Mouse (Mus musculus) left cerebral cortex, adult 11 months (tissue): ENCODE results near the gene Rasgef1a.

Experiments used
- DNase-seq: peaks from one replicate; pipeline ENCODE4 v3.0.0; 2022; ENCODE audit warnings: low spot score

Gene Rasgef1a

DNA sequence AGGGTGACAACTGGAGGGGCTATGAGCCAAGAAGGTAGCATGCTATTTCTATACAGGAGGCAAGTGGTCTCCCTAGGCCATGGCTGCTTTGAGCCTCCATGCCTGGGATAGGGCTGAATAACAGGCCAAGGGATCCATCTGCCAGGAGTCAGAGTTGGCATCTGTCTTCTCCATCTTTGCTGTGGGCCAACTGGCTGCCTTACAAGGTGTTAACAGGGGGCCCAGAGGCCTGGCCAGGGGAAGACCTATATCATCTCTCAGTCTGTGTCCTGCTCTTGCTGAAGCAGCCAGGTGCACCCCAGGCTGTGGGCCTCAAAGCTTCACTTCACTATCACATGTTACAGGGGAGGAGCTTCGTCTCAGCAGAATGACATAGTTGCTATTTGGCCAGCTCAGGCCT, 60.9 kb downstream of the Rasgef1a start:
- no peak for DNase-seq

DNA sequence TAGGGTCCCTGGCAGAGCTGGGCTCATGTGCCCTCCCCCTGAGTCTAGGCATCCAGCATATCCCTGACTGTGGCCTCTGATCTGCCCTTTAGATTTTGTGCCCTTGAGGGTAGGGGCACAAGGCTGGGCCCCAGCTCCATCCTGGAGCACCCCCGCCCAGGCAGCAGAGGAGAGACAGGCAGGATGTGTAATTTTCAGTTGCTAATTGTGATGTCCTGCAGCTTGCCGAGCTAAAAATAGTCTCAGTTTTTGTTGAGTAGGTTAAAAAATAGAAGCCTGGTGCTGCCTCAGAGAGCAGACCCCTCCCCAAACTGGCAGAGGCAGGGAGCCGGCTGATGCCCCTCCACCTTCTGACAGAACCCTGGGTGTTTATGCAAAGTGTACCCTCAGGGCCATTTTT, 62.9 kb downstream of the Rasgef1a start:
- DNase-seq, result no peak

DNA sequence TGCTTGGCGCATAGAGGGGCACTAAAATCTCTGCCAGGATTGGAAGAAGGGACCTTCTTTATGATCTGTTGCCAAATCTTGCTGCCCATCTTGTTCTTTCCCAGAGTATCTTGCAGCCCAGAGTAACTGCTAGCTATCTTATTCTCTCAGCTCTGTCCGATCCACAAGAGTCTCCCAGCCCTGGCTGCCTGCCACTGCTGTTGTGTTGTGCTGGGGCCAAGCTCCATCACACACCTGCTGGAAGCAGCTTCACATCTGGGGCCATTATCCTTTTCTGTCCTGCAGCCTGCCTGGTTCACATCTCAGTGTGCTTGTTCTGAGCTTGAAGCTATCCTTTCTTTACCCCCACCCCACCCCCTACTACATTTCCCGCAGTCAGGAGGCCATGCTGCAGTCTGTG, 65.0 kb downstream of the Rasgef1a start:
- no peak for DNase-seq

DNA sequence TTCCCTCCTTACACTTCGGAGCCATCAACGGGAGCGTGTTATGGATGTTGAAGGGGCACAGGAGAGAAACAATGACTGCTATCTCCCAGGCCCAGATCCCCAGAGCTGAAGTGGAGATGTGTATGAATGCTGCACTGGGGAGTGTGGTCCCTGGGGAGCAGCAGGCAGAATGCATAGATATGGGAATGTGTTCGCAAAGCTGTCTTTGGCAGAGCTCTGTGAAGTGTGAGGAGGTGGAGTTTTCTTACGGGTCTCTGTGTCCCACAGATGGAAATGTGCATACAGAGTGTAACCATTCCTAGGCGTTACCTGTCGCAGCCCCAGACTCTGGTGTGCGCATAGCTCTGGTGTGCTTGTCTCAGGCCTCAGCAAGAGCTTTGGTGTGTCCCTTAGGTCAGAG, 65.5 kb downstream of the Rasgef1a start:
- no peak for DNase-seq

DNA sequence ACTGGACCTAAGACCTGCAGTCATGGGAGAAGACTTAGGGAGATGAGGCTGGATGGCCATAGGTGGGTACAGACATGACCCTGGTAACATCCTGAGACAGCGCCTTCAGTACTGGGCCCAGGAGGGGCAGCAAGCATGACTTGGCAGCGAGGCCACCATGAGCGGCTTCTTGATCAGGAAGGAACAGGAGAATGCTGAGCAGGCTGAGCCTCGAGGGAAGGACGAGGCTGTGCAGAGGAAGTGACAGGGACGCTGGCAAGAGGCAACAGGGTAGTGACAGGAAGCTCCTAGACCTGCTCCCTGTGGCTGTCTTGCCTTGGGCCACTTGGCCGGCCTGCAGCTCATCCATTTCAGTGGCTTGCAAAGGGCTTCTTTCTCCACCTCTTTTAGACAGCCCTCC, 66.2 kb downstream of the Rasgef1a start:
- DNase-seq, result no peak

DNA sequence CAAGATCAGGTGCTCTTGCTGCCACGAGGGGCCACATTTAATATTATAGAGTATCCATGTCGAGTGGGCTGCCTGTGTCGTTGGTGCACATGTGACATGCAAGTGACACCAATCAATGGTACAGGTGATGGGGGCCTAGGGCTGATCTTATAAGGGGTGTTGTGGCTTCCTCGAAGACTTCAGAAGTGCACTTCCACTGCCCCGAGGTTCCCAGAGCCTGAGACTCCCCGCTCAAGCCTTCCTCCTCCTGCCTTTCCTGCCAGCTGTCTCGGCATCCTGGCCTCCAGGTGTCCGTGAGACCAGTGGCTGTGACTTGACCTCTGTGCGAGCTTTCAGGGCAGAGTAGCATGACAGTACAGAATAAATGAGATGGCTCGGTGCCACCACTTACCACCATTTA, 67.5 kb downstream of the Rasgef1a start:
- no peak for DNase-seq

DNA sequence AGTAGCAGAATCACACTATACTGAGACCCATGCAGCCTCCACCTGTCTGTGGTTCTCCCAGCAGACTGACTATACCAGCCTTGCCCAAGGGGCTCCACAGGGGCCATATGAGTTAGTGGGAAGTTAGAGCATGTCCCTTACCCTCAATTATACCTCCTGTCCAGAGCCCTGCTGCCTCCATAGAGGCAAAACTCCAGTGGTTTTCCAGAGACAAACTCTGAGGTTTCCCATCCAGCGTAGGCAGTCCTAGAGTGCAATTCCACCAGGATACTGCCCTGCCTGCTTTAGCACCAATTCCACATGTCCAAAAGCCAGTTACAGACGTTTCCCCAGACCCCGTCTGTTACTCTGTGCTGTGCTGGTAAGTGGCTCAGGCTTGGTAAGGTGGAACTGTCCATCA, 68.1 kb downstream of the Rasgef1a start:
- no peak for DNase-seq

DNA sequence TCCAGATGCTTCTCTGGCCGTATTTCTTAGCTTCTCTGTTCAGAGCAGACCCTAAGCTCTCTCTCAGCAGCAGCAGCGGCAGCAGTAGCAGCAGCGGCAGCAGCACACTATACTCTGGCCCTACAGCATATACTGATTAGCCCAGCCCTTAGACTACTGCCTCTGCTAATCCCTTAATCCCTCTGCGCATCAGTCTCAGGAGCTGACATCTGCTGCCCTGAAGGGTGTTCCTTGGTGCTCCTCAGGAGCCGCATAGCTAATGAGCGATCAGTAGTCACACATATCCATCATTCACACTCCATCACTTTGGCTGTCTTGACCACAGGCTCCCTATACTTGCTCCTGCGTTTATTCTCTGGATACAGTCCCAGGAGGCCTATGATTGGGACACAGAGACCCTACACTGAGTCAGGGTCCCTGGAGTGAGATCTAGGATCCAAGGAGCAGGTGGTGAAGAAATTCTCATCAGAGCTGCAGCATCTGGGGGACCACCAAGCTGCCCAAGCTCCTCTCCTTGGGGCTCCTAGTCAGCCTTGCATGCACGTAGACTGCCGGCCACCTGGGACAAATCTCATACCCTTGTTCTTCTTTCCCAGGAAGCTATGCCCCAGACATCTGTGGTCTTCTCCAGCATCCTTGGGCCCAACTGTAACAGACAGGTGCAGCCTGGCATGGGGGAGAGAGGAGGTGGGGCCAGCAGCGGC, 68.7 kb downstream of the Rasgef1a start:
- no peak for DNase-seq

DNA sequence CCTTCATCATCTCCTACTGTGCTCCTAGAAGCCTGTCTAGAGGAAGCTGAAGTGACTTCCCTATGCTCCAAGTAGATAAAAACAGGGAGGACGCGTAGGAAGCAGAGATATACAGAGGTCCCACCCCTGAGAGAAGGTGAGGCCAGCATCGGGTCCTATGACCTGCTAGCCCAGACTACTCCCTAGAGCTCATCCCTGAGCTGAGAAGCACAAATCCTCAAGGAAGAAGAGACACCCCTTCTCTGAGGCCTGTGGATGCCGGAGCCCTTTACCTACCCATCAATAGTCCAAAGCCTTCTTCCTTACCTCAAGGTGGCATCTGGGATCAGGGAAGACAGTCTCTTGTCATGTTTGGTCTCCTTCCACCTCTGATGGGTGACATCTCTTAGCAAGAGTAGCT, 69.5 kb downstream of the Rasgef1a start:
- DNase-seq, result no peak

DNA sequence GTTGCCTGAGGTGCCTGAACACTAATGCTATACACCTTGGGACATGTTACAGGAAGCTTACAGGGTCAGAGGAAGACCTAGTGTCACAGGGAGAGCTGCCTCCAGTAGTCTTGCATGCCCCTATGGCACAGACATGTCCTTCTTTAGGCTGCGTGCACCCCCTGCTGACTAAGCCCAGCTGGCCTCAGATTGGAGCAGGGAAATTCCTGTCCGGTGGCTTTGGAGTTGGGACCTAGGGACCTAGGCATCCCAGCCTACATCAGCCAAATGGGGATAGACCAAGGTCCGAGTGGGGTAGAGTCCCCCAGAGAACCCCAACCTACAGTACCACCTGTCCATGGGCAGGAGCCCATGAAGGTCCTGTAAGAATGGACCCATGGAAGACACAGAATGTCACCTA, 71.1 kb downstream of the Rasgef1a start:
- DNase-seq, result no peak

DNA sequence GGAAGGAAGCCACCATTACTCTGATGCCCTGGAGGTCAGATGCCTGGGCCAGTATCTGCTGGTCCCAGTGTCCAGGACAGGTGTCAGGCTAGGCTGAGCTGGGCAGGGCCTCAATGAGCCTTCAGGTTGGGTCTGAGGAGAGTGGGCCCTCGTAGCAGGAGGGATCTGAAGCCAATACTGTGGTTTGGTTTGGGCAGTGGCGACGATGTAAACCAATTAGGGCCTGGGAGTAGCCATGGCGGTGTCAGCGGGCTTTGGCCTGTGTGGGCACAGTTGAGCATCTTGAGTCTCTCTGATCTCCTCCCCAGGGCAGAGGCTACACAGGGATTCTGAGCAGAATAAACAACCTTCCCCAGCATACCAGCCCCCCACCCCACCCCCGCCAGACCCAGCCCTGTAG, 72.4 kb downstream of the Rasgef1a start:
- DNase-seq, result no peak

DNA sequence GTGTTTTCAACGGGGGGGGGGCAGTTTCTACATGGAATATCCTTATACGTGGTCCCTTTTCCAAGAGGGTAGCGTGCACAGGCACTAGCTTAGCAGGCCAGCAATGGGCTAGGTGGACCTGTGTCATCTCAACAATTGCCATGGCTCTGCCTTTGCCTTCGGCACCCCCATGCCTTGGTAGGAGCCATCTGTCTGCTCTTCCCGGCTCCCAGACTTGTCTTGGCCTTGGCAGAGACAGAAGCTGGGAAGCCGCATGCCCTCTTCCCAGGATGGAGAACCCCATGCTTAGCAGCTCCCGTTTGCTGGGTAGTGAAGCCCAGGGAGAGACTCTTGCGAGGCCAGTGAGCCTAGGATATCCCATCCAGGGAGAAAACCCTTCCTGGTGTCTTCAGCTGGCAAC, 73.4 kb downstream of the Rasgef1a start:
- no peak for DNase-seq

DNA sequence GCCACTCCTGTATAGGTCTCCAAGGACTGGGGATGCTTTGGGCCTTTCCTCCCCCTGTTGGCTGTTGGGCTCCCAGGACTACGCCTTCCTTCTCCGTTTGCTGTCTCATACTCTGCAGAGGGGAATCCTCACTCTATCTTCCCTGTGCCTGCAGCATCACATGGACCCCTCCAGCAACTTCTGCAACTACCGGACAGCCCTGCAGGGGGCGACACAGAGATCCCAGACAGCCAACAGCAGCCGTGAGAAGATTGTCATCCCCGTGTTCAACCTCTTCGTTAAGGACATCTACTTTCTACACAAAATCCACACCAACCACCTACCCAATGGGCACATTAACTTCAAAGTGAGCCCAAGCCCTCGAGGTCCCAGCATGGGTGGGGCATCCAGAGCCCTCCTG, 76.7 kb downstream of the Rasgef1a start:
- DNase-seq, result no peak

DNA sequence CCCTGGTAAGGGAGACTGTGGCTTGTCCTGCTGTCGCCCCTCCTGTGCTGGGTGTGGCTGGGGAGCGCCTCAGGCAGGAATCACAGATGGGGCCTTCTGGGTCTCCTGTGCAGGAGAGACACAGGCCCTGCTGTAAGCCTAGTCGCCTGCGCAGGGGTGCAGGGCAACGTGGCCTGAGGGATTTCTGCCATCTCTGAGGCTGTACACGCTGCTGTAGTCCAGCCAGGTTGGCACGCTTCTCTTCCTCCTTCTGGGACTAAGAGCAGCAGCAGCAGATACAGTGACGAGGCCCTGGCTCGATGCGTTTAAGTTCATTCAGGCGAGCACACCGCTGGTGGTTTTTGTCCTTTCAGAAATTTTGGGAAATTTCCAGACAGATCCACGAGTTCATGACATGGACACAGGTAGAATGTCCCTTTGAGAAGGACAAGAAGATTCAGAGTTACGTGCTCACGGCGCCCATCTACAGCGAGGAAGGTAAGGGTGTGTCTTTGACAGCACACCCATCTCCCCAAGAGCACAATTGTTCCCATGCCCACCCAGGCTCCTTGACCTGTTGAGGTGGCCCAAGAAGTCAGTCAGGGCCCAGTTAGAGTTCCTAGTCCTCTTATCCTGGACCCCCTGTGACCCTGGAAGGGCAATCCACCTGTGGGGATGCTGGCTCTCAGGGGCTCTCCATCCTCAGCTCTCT, 77.7 kb downstream of the Rasgef1a start:
- no peak for DNase-seq

DNA sequence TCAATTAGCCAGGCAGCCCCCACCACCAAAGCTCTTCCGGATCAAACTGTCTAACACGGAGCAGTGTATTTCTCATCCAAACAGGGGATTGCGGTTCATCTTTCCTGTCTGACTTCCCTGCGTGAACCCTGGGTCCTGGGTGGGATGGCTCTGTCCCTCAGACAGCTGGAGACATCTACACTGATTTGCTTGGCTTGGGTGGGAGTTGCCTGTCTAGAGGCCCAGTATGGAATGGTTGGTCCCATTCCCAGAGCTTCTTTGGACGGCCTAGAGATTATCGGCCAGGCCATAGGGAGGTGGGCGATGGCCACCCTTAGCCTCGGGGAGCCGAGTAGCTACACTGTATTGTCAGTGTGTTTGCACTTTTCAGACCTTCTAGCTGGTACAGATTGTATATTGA, 79.6 kb downstream of the Rasgef1a start:
- no peak for DNase-seq

DNA sequence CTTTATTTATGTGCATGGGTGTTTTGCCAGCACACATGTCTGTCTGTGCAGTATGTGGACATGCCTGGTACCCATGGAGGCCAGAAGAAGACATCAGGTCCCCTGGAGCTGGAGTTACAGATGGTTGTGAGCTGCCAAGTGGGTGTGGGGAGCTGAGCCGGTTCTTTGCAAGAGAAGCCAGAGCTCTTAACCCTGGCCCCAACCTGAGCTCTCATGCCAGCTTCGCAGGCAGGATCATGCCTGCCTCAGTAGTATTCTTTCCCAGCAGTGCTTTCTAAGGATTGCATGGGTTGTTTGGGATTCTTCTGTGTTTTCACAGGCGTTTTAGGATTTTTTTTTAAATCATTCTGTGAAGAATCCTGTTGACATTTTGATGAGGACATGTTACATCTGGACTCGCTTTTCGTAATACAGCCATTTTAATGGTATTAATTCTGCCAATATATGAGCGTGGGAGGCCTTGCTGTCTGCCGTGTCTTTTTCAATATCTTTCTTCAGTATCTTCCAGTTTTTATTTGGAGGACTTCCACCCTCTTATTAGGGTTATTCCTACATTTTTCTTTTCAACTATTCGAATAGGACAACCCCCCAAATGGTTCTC, 86.6 kb downstream of the Rasgef1a start:
- no peak for DNase-seq

DNA sequence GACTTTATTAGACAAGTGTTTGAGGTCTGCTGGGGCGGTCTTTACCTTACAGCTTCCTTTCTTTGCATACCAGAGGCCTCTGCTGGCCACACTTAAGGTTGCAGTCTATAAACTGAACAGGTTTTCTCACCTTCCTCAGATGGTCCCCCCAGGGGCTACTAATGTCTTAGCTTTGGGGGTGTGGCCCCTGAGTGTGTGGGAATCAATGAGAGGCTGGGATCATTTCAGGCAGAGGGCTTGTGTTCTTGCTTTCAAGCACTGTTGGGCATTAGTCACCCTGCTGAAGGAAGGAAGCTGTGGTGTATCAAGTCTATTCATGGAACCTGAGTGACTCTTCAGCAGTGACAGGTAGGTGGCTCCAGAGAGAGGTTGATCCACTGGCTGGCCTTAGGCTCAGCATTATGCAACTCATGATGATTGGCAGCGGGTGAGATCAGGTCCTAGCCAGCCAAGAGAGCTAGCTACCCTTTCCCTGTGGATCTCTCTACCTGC, 88.1 kb downstream of the Rasgef1a start:
- DNase-seq, result no peak

DNA sequence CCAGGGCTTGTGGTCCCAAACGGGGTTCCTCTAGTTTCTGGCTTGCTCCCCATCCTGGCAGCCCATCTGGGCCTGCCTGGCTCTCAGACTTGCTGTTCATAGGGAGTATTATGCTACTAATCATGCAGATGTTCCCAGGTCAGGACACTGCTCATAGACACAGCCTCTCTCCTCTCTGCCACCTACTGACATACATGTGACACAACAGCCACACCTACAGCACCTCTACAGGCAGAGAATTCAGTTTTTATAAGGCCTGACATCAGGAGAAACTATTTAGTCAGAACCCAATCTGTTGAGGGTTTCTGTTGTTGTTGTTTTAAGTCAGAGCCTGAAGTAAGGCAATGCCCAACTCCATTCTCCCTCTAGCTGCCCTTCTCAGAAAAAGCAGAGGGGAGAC, 100.6 kb downstream of the Rasgef1a start:
- DNase-seq, result no peak

DNA sequence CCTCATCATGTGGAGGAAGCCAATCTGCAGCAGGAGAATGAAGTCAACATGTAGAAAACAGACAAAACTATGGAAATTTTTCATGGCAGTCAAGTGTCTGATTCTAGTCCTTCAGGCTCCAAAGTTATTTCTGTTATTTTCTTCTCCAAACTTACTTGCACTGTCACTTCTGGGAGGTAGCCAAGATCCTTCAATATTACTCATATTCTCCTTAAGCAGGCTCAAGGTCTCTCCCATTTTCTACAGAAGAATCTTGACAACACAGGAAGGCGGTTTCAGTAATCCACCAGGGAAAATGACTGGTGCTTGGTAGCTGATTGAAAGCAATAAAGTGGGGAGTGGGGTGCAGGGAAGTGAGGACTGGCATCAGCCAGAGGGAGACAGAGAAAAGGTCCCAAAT, 111.5 kb downstream of the Rasgef1a start:
- no peak for DNase-seq

DNA sequence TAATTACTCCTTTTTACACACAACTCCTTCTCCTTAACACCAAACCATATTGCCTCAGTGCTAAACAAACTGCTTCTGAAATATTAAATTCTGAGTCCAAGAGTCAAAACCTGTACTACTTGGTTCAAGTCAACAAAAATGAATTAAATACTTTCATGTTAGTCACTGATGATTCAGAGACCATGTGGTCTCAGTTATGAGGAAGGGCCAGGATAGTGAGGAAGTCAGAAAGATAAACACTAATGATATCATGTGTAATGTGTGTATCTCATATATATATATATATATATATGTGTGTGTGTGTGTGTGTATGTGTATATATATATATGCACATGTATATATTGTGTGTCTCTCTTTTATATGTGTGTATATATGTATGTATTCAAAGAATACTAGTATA, 115.3 kb downstream of the Rasgef1a start:
- no peak for DNase-seq

DNA sequence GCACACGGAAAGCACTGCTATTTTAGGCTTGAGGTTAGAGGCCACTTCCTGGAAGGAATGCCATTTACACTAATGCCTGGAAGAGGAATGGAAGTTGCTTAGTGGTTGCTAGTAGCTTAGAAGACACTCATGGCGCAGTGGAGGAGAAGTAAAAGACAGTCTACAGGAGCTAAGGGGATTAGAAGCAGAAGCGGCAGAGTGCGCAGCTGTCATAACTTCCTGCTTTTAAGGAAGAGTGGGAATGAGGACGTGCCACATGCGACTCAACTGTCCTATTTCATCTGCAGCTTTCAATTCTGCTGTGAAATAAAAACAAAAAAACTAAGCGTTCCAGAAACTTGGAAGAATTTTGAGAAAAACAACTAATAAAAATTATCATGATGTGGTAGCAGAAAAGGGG, 116.0 kb downstream of the Rasgef1a start:
- DNase-seq, result no peak

DNA sequence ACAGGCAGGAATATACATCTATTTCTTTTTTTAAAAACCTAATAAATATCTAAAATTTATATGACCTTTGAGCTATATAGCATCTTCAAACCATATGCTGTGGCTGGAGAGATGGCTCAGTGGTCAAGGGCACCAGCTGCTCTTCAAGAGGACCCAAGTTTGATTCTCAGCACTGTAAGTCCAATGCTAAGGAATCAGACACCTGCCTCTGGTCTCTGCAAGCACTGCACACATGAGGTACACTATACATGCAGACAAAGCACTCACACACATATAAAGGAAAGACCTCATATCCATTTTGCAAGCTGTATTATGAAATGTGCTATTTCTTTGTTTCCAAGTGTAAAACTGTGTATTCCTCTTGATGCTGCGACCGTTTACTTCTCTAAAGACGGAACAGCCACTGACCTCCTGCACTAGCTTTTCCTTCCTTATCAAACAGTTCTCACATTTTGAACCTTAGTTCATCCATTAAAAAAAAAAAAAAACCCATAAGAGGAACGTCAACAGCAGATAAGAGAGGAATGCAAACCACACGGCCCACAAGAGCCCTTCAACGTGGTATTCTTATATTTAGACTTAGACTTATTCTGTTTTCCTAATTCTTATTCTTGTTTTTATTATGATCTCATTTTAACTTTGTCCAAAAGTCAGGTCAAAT, 116.7 kb downstream of the Rasgef1a start:
- no peak for DNase-seq

DNA sequence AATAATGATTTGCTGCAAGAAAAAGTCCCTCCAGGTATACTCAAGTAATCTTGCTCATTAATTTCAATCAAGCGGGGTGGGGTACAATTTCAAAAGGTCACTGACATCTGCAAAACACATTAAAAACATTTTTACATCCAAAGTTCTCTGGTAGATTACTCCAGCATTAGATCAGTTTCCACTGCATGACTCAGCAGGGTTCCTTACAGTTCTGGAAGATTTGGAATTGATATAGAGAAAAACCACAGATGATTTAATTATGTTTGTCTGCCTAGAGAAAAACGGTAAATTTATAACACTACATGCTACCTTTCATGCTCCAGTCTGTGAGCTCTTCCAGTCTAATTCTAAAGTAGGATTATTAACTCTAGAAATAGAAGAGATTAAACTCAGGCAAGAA, 118.8 kb downstream of the Rasgef1a start:
- no peak for DNase-seq
